Mouse (Mus musculus) hindbrain, embryonic 10.5 days (tissue): ENCODE results near the gene Robo3. TPM values are rescaled to one million over a fixed set of nuclear protein-coding genes. Genes with fewer than 3 reads are reported as not detected.

ENCODE experiments used
- DNase-seq: peaks from one replicate; pipeline ENCODE4 v3.0.0-alpha.2; 2017; ENCODE audit warnings: low spot score
- H3K27ac ChIP-seq: fragments of 300-500 bp; sonication (generic); 2 replicates; pipeline ENCODE4 v1.5.1; 2016; ENCODE audit warnings: mild to moderate bottlenecking, moderate library complexity
- H3K27me3 ChIP-seq: fragments of 300-500 bp; sonication (generic); 2 replicates; pipeline ENCODE4 v1.6.1; 2016; ENCODE audit warnings: mild to moderate bottlenecking; ENCODE audit not compliant: poor library complexity, insufficient read depth, severe bottlenecking
- H3K36me3 ChIP-seq: fragments of 300-500 bp; sonication (generic); 2 replicates; pipeline ENCODE4 v1.6.1; 2016; ENCODE audit warnings: mild to moderate bottlenecking, moderate library complexity
- H3K4me1 ChIP-seq: fragments of 300-500 bp; sonication (generic); replicated peaks from 2 replicates; pipeline ENCODE4 v1.6.1; 2016; ENCODE audit warnings: mild to moderate bottlenecking
- H3K4me3 ChIP-seq: fragments of 300-500 bp; sonication (generic); 2 replicates; pipeline ENCODE4 v1.5.1; 2016; ENCODE audit warnings: mild to moderate bottlenecking, moderate library complexity
- H3K9me3 ChIP-seq: fragments of 300-500 bp; sonication (generic); 2 replicates; pipeline ENCODE4 v1.6.1; 2016; ENCODE audit warnings: mild to moderate bottlenecking, moderate library complexity
- WGBS: fragments of 180-500 bp; shearing (Covaris S2); methylation state at CpG from one replicate; pipeline ENCODE4 v1.1.7; 2016; 5-methylcytosine and 5-hydroxymethylcytosine counted together
- polyA plus RNA-seq: library from polyadenylated mRNA; unstranded; fragments of >200 nt; fragmentation: Nextera tagmentation; extraction: Ambion mirVana; gene quantifications from 2 replicates; pipeline ENCODE4 v1.2.1, GENCODE M21; 2016

The Robo3 gene
- 29.1 and 148 TPM in 2 replicates for polyA plus RNA-seq

DNA sequence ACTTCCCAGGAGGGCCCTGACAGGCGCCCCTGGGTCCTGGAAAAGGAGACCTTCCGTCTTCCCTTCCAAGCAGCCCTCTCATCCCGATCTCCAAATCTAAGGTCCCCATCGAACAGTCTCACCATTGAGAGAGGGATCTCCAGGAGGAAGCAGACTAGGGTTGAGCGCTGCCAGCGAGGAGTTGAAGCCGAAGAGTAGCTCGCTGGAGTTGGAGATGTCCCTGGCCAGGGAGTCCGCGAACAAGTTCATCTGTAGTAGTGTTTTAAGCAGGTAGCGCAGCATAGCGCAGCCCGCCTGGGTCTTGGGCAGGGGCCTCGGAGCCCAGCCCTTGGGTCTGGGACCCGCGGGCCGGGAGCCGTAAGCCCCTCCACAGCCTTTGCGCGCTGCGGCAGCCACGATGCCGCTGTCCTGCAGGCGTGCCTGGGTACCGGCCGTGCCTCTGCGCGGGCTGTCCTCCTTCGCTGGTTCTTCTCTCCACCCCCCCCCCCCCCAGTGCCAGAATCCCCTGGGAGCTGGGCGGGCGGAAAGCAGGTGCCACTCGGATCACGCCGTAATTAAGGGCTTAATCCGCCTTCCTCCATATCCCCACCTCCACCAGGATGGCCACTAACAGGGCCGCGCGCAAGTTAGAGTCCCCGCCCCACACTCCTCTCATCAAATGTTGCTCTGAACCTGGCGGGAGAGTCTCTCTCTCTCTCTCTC is at the start of gene Robo3:
TSS of gene Robo3 (minus strand) at position 527 of the 702 bp plus-strand sequence.
- H3K27me3 ChIP-seq, result peaks cover 98% of the 10 kb centered on the region
- no peaks in the 10 kb centered on the region for H3K36me3 ChIP-seq
- peaks cover 30% of the 10 kb centered on the region for H3K4me1 ChIP-seq
- DNase-seq, result no peak
- peak within 1 kb of the TSS; percentile 47; the same call in 1 of the 2 replicates for H3K27ac ChIP-seq
- peak within 1 kb of the TSS; percentile 44 for H3K4me3 ChIP-seq
- H3K9me3 ChIP-seq, result no peaks in the 10 kb centered on the region
- under 1% methylated on average over 40 of the region's 40 CpGs for WGBS

GRCm38 (mm10) chr9:37474923-37475322 is 41.9 kb upstream of the Robo3 start:
- Histone ChIP-seq H3K27me3 (no peaks in the 10 kb centered on the region), H3K27ac (no peak overlapping the region), H3K4me1 (no peaks in the 10 kb centered on the region), H3K4me3 (no peak overlapping the region), H3K9me3 (no peaks in the 10 kb centered on the region), H3K36me3 (no peaks in the 10 kb centered on the region)
- DNase-seq, result no peak
- WGBS, result 89% methylated on average over 7 of the region's 7 CpGs

GRCm38 (mm10) chr9:37473611-37474125 is 40.6 kb upstream of the Robo3 start:
- 75% methylated on average over 3 of the region's 3 CpGs for WGBS
- H3K27me3 ChIP-seq, result no peaks in the 10 kb centered on the region
- H3K4me1 ChIP-seq, result no peaks in the 10 kb centered on the region
- H3K9me3 ChIP-seq, result no peaks in the 10 kb centered on the region
- H3K4me3 ChIP-seq, result no peak overlapping the region
- no peaks in the 10 kb centered on the region for H3K36me3 ChIP-seq
- no peak for DNase-seq
- H3K27ac ChIP-seq, result no peak overlapping the region

DNA sequence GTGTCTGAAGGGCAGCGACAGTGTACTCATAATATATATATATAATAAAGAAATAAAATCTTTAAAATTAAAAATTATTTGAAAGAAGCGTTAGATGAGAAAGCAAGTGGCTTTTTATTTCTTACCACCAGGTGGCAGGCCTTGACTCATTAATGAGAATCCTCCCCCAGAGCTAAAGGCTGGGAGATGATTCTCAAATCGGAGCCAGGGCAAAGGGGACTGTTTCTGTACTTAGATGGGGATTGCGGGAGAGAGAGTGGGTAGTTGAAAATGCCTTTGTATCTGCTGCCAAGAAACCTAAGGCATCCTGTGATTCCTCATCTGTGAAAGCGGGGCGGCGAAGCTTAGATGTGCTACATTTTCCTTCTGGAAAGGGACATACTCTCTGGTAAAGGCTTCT is 29.7 kb upstream of the Robo3 start:
- H3K27me3 ChIP-seq, result peaks cover 69% of the 10 kb centered on the region
- no peaks in the 10 kb centered on the region for H3K9me3 ChIP-seq
- no peaks in the 10 kb centered on the region for H3K36me3 ChIP-seq
- no peak overlapping the region for H3K4me3 ChIP-seq
- WGBS, result 15% methylated on average over 7 of the region's 7 CpGs
- no peak overlapping the region for H3K27ac ChIP-seq
- DNase-seq, result peak; percentile 29
- peaks cover 15% of the 10 kb centered on the region for H3K4me1 ChIP-seq

DNA sequence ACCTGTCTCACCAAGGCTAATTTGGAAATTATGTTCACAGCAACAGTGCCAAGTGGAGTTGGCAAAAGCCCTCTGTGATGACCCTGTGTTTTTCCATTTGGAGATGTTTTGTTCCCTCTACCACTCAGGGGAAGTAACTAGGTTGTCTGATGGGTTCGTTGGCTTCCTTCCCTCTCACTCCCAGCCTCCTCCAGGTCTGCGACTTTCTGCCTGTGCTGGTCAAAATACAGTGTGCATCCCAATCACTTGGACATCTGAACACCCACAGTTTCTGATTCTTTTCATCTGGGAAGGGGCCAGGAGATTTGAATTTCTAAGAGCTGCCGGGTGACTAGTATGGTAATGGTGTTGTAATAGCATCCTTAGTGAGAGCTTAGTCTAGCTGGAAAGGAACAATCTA is 28.5 kb upstream of the Robo3 start:
- 0 out of 2 replicates have a peak overlapping the region, but pooled peaks have one; percentile 16 for H3K27ac ChIP-seq
- H3K27me3 ChIP-seq, result peaks cover 81% of the 10 kb centered on the region
- H3K4me1 ChIP-seq, result peaks cover 19% of the 10 kb centered on the region
- no peaks in the 10 kb centered on the region for H3K36me3 ChIP-seq
- 12% methylated on average over 3 of the region's 3 CpGs for WGBS
- H3K4me3 ChIP-seq, result no peak overlapping the region
- DNase-seq, result peak; percentile 18
- H3K9me3 ChIP-seq, result no peaks in the 10 kb centered on the region

- Histone ChIP-seq H3K4me1 (peaks cover 26% of the 10 kb centered on the region), H3K27ac (peak overlapping the region; percentile 81; the same call in 1 of the 2 replicates), H3K4me3 (peak overlapping the region; percentile 57), H3K27me3 (peaks cover 88% of the 10 kb centered on the region), H3K9me3 (no peaks in the 10 kb centered on the region), H3K36me3 (no peaks in the 10 kb centered on the region)
- no peak for DNase-seq
- WGBS, result 8% methylated on average over 5 of the region's 5 CpGs
Measured at GRCm38 (mm10) chr9:37460961-37461340, 27.9 kb upstream of the Robo3 start.

DNA sequence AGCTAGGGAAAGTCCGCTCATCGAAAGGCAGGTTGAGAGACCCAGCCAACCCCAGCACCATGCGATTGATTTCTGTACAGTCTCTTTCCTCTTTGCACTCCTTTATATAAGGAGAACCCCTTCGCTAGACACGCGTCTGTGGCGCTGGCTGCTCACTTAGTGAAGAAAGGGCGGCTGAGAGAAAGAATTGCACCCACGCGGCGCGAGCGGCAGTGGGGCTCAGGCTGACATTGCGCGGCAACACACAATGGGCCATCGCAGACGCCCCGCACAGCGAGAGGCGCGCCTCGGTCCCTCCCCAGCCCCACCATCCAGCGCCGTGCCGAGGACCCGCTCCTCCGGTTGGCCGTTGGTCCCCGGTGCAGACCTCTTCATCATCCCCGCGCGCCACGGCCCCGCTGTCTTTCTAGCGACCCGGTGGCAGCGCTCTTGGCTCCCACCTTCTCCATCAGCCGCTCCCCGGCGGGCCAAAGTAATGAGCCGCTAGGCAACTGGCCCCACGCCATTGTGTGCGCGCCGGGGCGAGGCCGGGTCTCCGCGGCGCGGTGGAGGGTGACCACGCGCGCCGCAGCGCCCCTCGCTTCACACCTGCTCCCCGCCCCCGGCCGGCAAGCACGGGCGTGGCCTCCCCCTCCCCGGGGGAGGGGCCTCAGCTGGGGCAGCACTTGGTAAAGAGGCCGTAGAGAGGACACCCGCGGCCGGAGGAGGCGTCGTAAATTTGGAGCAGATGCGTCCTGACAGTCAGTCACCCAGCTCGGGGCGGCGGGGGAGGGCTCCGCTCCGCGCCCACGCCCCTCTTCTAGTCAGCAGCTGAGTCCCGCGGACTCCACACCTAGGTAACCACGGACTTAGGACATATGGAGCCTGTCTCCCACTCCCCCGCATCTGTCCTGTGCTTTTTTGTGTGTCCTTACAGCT is 27.3 kb upstream of the Robo3 start:
- peak; percentile 67 for DNase-seq
- under 1% methylated on average over 81 of the region's 81 CpGs for WGBS
- Histone ChIP-seq H3K9me3 (no peaks in the 10 kb centered on the region), H3K27ac (peak overlapping the region; percentile 81), H3K4me3 (peak overlapping the region; percentile 57), H3K27me3 (peaks cover 94% of the 10 kb centered on the region), H3K36me3 (no peaks in the 10 kb centered on the region), H3K4me1 (peaks cover 32% of the 10 kb centered on the region)

DNA sequence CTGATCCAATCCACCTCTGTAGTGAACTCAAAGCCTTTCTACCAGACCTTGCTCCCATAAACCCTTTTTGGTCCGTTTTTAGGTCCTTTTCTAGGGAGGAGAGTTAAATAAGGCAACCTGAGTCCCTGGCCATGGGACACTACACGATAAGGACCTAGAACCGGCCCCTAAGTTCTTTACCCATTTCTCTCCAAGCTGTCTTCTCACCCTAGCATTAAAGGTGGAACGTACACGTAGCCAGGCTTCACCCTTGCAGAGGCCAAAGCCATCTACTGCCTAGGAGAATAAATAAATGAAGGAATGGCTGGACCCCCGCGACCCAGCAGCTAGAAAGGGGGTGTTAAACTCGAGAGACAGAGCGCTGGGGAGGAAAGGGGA is 26.6 kb upstream of the Robo3 start:
- H3K4me3 ChIP-seq, result peak overlapping the region; percentile 57
- WGBS, result under 1% methylated on average over 9 of the region's 9 CpGs
- peaks cover 39% of the 10 kb centered on the region for H3K4me1 ChIP-seq
- H3K27me3 ChIP-seq, result peaks cover 98% of the 10 kb centered on the region
- H3K9me3 ChIP-seq, result no peaks in the 10 kb centered on the region
- H3K36me3 ChIP-seq, result no peaks in the 10 kb centered on the region
- no peak for DNase-seq
- H3K27ac ChIP-seq, result peak overlapping the region; percentile 81

GRCm38 (mm10) chr9:37457151-37457550 is 24.1 kb upstream of the Robo3 start:
- Histone ChIP-seq H3K9me3 (no peaks in the 10 kb centered on the region), H3K4me3 (peak overlapping the region; percentile 38), H3K36me3 (no peaks in the 10 kb centered on the region), H3K4me1 (peaks cover 55% of the 10 kb centered on the region), H3K27me3 (peaks cover 100% of the 10 kb centered on the region), H3K27ac (no peak overlapping the region)
- 34% methylated on average over 1 of the region's 1 CpGs for WGBS
- DNase-seq, result peak; percentile 8

DNA sequence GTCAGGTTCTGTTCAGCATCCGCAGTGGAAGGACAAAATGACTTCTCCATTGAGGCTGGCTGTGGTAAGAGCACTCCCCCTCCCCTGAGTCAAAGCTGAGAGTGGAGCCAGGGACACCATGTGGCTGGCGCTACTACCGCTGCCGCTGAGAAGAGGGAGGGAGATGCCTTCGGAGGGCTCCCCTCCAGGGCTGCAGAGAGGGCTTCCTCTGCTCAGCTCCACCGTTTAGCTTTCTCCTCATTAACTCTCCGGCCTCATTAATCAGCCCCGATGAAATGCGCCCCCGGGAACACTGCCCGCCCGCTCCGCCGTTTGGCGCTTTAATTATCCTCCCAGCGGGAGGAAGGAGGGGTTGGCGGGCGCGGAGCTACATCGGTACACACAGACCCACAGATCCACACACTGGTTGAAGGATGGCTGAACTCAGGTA is 23.4 kb upstream of the Robo3 start:
- H3K36me3 ChIP-seq, result no peaks in the 10 kb centered on the region
- WGBS, result under 1% methylated on average over 20 of the region's 20 CpGs
- peaks cover 100% of the 10 kb centered on the region for H3K27me3 ChIP-seq
- DNase-seq, result peak; percentile 61
- no peak overlapping the region for H3K27ac ChIP-seq
- H3K4me1 ChIP-seq, result peaks cover 56% of the 10 kb centered on the region
- no peaks in the 10 kb centered on the region for H3K9me3 ChIP-seq
- peak overlapping the region; percentile 38 for H3K4me3 ChIP-seq

GRCm38 (mm10) chr9:37455868-37456267 is 22.8 kb upstream of the Robo3 start:
- DNase-seq, result no peak
- no peak overlapping the region; the same call in 1 of the 2 replicates for H3K27ac ChIP-seq
- peak overlapping the region; percentile 38; the same call in 1 of the 2 replicates for H3K4me3 ChIP-seq
- peaks cover 55% of the 10 kb centered on the region for H3K4me1 ChIP-seq
- H3K9me3 ChIP-seq, result no peaks in the 10 kb centered on the region
- 1% methylated on average over 8 of the region's 8 CpGs for WGBS
- no peaks in the 10 kb centered on the region for H3K36me3 ChIP-seq
- H3K27me3 ChIP-seq, result peaks cover 100% of the 10 kb centered on the region

DNA sequence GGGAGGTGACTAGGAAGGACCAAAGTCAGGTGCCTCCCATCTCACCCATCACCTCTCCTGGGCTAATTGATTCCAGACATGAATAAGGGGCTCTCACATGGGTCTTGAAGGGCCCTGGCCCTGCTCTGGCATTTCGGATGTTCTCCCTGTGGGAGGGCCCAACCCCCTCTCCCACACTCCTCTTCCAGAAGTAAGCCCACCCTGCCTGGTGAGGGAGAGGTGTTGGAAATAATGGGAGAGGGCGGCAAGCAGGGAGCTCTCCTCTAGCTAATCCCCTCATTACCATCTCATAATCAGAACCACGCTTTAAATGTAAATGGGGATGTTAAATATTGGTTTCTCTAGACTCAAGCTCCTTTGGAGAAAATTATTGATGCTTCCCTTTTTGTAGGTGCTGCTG is 21.9 kb upstream of the Robo3 start:
- Histone ChIP-seq H3K4me3 (no peak overlapping the region), H3K27ac (no peak overlapping the region; the same call in 1 of the 2 replicates), H3K4me1 (peaks cover 46% of the 10 kb centered on the region), H3K27me3 (peaks cover 100% of the 10 kb centered on the region), H3K36me3 (no peaks in the 10 kb centered on the region), H3K9me3 (no peaks in the 10 kb centered on the region)
- 3% methylated on average over 3 of the region's 3 CpGs for WGBS
- peak; percentile 7 for DNase-seq
